Mouse (Mus musculus) hindbrain, embryonic 16.5 days (tissue): ENCODE results near the gene Snca. TPM values are rescaled to one million over a fixed set of nuclear protein-coding genes. Genes with fewer than 3 reads are reported as not detected.
A peak's percentile ranks its signal among the peaks of the same experiment; 100 is the strongest.

Experiments used
- ATAC-seq: fragments of 200-750 bp; cut with Nextera tagmentation; 2 replicates; pipeline ENCODE4 v1.8.0; 2017; ENCODE audit warnings: moderate TSS enrichment, moderate library complexity
- H3K27ac ChIP-seq: fragments of 300-500 bp; sonication (generic); 2 replicates; pipeline ENCODE4 v1.5.1; 2014; ENCODE audit warnings: low read depth, mild to moderate bottlenecking, control low read depth, low read length, moderate library complexity
- H3K27me3 ChIP-seq: fragments of 300-500 bp; sonication (generic); replicated peaks from 2 replicates; pipeline ENCODE4 v1.6.1; 2014; ENCODE audit warnings: low read length; ENCODE audit not compliant: control insufficient read depth, insufficient read depth
- H3K36me3 ChIP-seq: fragments of 300-500 bp; sonication (generic); 2 replicates; pipeline ENCODE4 v1.6.1; 2014; ENCODE audit warnings: mild to moderate bottlenecking, low read length, moderate library complexity, mixed read lengths; ENCODE audit not compliant: control insufficient read depth, insufficient read depth
- H3K4me1 ChIP-seq: fragments of 300-500 bp; sonication (generic); 2 replicates; pipeline ENCODE4 v1.6.1; 2014; ENCODE audit warnings: low read depth, low read length; ENCODE audit not compliant: control insufficient read depth, insufficient read depth
- H3K4me2 ChIP-seq: fragments of 300-500 bp; sonication (generic); 2 replicates; pipeline ENCODE4 v1.6.1; 2014; ENCODE audit warnings: mild to moderate bottlenecking, low read length, control low read depth, moderate library complexity
- H3K4me3 ChIP-seq: fragments of 300-500 bp; sonication (generic); 2 replicates; pipeline ENCODE4 v1.5.1; 2014; ENCODE audit warnings: mild to moderate bottlenecking, low read length, control low read depth, moderate library complexity
- H3K9ac ChIP-seq: fragments of 300-500 bp; sonication (generic); 2 replicates; pipeline ENCODE4 v1.6.1; 2014; ENCODE audit warnings: low read depth, mild to moderate bottlenecking, control low read depth, low read length, moderate library complexity
- H3K9me3 ChIP-seq: fragments of 300-500 bp; sonication (generic); 2 replicates; pipeline ENCODE4 v1.6.1; 2014; ENCODE audit warnings: mild to moderate bottlenecking, low read length, moderate library complexity; ENCODE audit not compliant: control insufficient read depth
- WGBS: fragments of 180-500 bp; shearing (Covaris S2); extraction: QIAGEN DNeasy Blood & Tissue Kit; methylation state at CpG from one replicate; pipeline ENCODE4 v1.1.7; 2014; 5-methylcytosine and 5-hydroxymethylcytosine counted together
- polyA plus RNA-seq: library from polyadenylated mRNA; unstranded; fragments of >200 nt; fragmentation: Nextera tagmentation; extraction: Ambion mirVana; gene quantifications from 2 replicates; pipeline ENCODE4 v1.2.1, GENCODE M21; 2015

Gene Snca
- 357 and 444 TPM in 2 replicates for polyA plus RNA-seq

DNA sequence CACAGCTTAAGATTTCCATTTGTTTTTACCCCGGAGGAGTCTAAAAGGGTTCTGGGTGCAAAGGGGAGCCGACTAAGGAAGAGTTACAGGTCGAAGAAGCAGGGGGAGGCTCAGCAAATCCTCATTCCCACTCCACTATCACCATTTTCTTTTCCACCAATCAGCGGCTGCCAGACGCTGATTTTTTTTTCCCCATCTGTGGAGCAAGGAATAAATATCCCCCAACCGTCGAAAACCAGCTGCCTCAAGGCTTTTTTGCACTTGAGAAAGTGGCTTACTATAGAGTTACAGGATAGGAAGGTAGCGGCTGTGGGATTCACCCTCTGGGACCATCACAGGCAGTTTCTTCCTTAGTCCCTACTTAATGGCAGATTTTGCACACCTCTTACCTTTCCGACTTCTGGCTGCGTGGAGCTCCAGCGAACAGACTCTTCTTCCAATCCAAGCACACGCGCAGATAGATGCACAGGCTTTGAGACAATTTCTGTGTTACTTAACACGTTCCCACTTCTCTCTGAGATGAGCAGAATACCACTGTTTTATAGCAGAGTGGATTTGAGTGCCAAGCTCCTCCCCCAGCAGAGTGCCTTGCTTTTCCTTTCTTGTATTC, at the start of gene Snca:
Snca (minus strand) TSS at position 574 of the 610 bp plus-strand sequence.
- Histone ChIP-seq H3K9me3 (no peaks in the 10 kb centered on the region), H3K27ac (peak within 1 kb of the TSS; percentile 90), H3K9ac (peak within 1 kb of the TSS; percentile 80), H3K4me2 (peak within 1 kb of the TSS; percentile 76), H3K4me1 (peaks cover 6% of the 10 kb centered on the region), H3K36me3 (no peaks in the 10 kb centered on the region), H3K27me3 (no peaks in the 10 kb centered on the region), H3K4me3 (peak within 1 kb of the TSS; percentile 68)
- peak; percentile 75 for ATAC-seq
- WGBS = 1% methylated on average over 14 of the region's 14 CpGs

DNA sequence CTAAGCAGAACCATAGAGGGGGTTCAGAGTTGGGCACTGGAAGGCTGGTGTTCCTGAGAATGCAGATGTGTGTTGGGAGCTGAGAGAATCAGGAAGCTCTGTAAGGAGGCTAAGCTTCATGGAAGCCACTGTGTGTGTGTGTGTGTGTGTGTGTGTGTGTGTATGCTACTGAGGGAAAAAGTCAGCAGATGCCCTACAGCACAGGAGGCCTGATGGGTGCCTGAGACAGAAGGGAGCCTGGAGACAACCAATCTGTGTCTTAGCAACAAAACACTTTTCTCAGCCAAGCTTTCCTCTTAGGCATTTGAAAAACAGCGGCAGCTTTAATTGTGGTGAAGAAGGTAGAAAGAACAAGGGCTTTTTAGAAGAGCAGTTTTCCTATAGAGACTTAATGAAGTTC, 40.5 kb upstream of the Snca start:
- 47% methylated on average over 1 of the region's 1 CpGs for WGBS
- Histone ChIP-seq H3K27ac (no peak overlapping the region), H3K9ac (no peak overlapping the region), H3K4me3 (no peak overlapping the region), H3K4me1 (no peaks in the 10 kb centered on the region), H3K36me3 (no peaks in the 10 kb centered on the region), H3K4me2 (no peak overlapping the region), H3K9me3 (no peaks in the 10 kb centered on the region), H3K27me3 (no peaks in the 10 kb centered on the region)
- ATAC-seq = peak; percentile 56

DNA sequence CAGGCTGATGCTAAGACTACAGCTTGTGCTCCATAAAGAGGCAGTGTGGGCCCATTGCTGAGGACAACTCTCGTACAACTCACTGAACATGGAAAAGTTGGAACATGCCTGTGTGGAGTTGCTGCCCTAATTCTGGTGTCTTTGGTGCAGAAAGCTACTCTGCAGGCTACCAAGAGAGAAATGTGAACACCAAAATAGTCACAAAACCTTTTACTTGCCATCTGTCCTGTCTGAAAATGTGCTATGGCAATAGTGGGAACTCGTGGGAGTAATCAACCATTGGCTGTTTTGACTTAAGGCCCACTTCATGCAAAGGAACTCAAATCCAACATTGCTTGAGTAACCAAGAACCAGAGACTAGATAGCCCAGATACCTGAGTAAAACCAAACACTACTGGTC, 26.9 kb upstream of the Snca start:
- Histone ChIP-seq H3K36me3 (no peaks in the 10 kb centered on the region), H3K27ac (no peak overlapping the region), H3K27me3 (no peaks in the 10 kb centered on the region), H3K9ac (no peak overlapping the region), H3K4me2 (no peak overlapping the region), H3K4me3 (no peak overlapping the region), H3K9me3 (no peaks in the 10 kb centered on the region), H3K4me1 (no peaks in the 10 kb centered on the region)
- no peak for ATAC-seq
- 88% methylated on average over 2 of the region's 2 CpGs for WGBS

DNA sequence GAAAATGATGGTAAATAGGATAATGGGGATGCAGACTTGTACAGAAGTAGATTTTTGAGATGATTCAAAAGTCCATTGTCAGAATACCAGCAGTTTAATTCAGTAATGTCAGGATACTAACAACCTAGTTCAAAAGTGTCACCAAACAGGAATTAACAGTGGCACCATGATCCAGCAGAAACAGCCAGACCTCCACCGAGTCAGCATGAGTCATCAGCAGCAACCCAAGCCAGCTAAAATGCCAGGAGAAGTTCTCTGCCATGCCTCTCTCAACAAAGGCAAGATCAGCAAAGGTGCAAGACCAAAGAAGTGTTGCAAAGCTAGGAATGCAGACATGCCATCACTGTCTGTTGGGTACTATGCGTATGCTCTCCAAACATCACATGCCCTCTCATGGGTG, 22.0 kb upstream of the Snca start:
- no peaks in the 10 kb centered on the region for H3K9me3 ChIP-seq
- no peak overlapping the region for H3K27ac ChIP-seq
- no peak overlapping the region for H3K9ac ChIP-seq
- no peak overlapping the region for H3K4me2 ChIP-seq
- no peaks in the 10 kb centered on the region for H3K4me1 ChIP-seq
- H3K27me3 ChIP-seq = no peaks in the 10 kb centered on the region
- no peak overlapping the region for H3K4me3 ChIP-seq
- 91% methylated on average over 2 of the region's 2 CpGs for WGBS
- ATAC-seq = no peak
- H3K36me3 ChIP-seq = no peaks in the 10 kb centered on the region

DNA sequence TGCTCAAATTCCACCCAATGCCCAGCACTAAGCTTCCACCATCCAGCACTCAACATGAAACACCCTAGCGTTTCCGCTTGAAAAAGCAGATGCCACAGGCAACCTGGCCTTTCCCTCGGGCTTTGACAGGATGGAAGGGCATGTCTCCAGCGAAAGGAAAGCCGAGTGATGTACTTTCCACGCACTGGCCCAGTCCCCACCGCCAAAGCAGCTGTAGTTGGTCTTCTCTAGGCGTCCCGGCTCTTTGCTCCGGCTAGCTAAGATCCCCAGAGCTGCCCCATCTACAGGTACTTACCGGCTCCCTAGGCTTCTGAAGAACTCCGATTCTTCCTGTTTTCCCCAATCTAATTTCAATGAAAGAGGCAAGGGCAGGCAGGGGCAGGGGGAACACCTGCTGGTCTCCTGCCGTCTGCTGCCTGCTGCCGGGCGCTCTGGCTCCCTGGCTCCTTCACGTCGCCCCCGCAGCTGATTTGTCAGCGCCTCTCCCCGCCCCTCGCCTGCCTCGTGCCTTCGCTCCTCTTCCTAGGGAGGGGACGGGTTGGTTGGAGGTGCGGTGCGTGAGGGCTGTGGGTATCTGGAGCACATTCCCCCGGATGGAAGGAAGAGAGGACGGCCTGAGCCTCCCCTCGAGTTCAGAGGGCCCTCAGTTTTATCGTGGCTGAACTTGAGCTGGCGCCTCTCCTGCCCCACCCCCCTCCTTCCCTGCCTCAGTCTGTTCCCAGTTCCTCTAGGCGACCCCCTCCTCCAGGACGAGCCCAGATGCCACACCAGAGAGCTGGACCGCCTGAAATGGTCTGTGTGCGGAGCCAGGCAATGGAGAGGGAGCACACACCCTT, 1.0 kb downstream of the Snca start:
- Histone ChIP-seq H3K36me3 (no peaks in the 10 kb centered on the region), H3K4me2 (peak overlapping the region; percentile 76)
- under 1% methylated on average over 35 of the region's 35 CpGs for WGBS

DNA sequence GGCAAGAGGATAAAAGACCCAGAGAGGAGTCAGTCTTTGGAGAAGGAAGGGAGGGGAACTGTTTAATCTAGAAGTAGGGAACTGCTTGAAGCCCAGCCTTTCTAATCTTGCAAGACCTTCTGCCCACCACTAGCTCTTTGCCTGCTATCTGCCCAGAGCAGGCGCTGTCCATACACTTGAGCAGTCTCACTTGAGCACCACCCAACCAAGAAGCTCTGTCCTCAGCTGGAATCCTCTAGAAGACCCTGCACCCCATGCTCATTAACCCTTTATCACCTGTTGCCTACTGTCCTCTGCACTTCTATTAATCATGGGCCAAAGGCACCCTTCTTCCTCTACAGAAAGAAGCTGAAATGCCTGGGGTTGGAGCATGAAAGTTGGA, 1.6 kb downstream of the Snca start:
- Histone ChIP-seq H3K4me2 (peak overlapping the region; percentile 76), H3K9ac (peak overlapping the region; percentile 80), H3K9me3 (no peaks in the 10 kb centered on the region), H3K27me3 (no peaks in the 10 kb centered on the region), H3K36me3 (no peaks in the 10 kb centered on the region), H3K4me1 (peaks cover 6% of the 10 kb centered on the region), H3K27ac (peak overlapping the region; percentile 90), H3K4me3 (peak overlapping the region; percentile 68)
- peak; percentile 13 for ATAC-seq
- 56% methylated on average over 1 of the region's 1 CpGs for WGBS

More for the DNA sequence above, 1.0 kb downstream of the Snca start:
- peak; percentile 94 for ATAC-seq
- H3K4me3 ChIP-seq = peak overlapping the region; percentile 68
- H3K9ac ChIP-seq = peak overlapping the region; percentile 80
- H3K27ac ChIP-seq = peak overlapping the region; percentile 90
- H3K27me3 ChIP-seq = no peaks in the 10 kb centered on the region
- no peaks in the 10 kb centered on the region for H3K9me3 ChIP-seq
- peaks cover 6% of the 10 kb centered on the region for H3K4me1 ChIP-seq

DNA sequence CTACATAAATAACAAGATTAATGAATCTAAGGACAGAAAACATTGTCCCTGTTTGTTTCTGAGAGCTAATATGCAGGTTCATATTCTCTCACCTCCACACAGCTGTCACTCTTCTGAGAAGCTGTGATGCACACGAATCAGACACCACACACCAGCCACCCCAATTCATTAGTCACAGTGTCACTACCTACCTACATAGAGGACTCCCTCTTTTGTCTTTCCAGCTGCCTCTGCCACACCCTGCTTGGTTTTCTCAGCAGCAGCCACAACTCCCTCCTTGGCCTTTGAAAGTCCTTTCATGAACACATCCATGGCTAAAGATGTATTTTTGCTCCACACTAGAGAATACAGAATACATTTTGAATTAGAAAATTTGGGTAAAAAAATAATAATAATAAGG, 2.4 kb downstream of the Snca start:
- H3K9ac ChIP-seq = no peak overlapping the region
- peaks cover 6% of the 10 kb centered on the region for H3K4me1 ChIP-seq
- no peaks in the 10 kb centered on the region for H3K9me3 ChIP-seq
- no peaks in the 10 kb centered on the region for H3K27me3 ChIP-seq
- ATAC-seq = no peak
- no peaks in the 10 kb centered on the region for H3K36me3 ChIP-seq
- H3K27ac ChIP-seq = no peak overlapping the region
- peak overlapping the region; percentile 76 for H3K4me2 ChIP-seq
- H3K4me3 ChIP-seq = peak overlapping the region; percentile 68
- WGBS = 17% methylated on average over 1 of the region's 1 CpGs

DNA sequence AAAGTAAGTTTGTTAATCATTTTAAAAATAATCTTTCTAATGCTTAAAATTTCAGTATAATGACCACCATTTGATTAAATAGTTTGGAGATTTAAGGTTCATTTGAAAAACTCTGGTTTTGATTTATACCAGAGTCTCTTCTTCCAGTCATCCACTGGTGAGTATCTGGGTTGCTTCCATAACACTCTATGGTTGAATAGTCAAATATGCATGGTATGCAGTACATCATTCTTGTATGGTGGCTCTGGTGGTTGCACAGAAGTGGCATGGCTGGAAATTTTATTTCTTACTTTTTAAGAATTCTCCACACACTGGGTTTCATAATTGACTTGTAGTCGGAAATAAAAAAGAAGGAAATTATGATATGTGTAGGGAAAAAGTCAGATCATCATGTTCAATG, 10.4 kb downstream of the Snca start:
- Histone ChIP-seq H3K9me3 (no peaks in the 10 kb centered on the region), H3K9ac (no peak overlapping the region), H3K36me3 (no peaks in the 10 kb centered on the region), H3K4me2 (no peak overlapping the region), H3K4me1 (no peaks in the 10 kb centered on the region), H3K4me3 (no peak overlapping the region), H3K27me3 (no peaks in the 10 kb centered on the region), H3K27ac (no peak overlapping the region)
- WGBS = 88% methylated on average over 1 of the region's 1 CpGs
- ATAC-seq = no peak

DNA sequence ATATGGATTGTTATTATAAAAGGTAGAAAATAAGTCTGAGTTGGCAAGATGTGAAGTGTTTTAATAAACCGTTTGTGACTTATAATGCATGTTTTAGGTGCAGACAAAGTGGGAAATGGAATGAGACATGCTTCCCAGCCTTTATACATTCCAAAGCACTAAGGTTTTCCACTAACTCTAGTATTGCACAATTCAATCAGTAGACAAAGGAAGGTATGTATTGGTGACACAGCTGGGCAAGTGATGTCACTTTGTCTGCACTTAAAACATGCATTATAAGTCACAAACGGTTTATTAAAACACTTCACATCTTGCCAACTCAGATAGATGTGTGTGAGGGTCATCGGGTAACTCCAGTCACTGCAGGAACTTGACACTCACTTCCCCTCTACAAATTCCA, 16.1 kb downstream of the Snca start:
- WGBS = 92% methylated on average over 3 of the region's 3 CpGs
- Histone ChIP-seq H3K27me3 (no peaks in the 10 kb centered on the region), H3K36me3 (no peaks in the 10 kb centered on the region), H3K27ac (no peak overlapping the region), H3K4me3 (no peak overlapping the region), H3K4me2 (no peak overlapping the region), H3K4me1 (no peaks in the 10 kb centered on the region), H3K9me3 (no peaks in the 10 kb centered on the region), H3K9ac (no peak overlapping the region)
- ATAC-seq = no peak
